Comparison of ENCODE assay signal across 8 mouse cellular contexts in genomic region chr2:135329782-135330545, GRCm38 (mm10).
A peak's percentile ranks its signal among the peaks of the same experiment; 100 is the strongest.
DNase-seq lines count a peak whose midpoint lies in the region; ATAC-seq lines count a peak whose summit lies in the region.

No protein-coding gene starts in this region.

- 12% methylated on average over 14 of the region's 14 CpGs for WGBS in intestine, embryonic 16.5 days
- 10% methylated on average over 14 of the region's 14 CpGs for WGBS in midbrain, embryonic 13.5 days

- H3K4me1 ChIP-seq in intestine, embryonic 16.5 days (ENCODE audit: control insufficient read depth, insufficient read depth, low read length) = no peaks in the 10 kb centered on the region
- peaks cover 7% of the 10 kb centered on the region; the same call in 1 of the 2 replicates for H3K4me1 ChIP-seq in midbrain, embryonic 13.5 days (replicated peaks)

- peak; percentile 69 for ATAC-seq in intestine, embryonic 16.5 days
- ATAC-seq in midbrain, embryonic 13.5 days = peak; percentile 82

- no peaks in the 10 kb centered on the region for H3K36me3 ChIP-seq in intestine, embryonic 16.5 days (ENCODE audit: control insufficient read depth, insufficient read depth, low read length)
- H3K36me3 ChIP-seq in midbrain, embryonic 13.5 days = no peaks in the 10 kb centered on the region

- no peak overlapping the region for H3K9ac ChIP-seq in intestine, embryonic 16.5 days (ENCODE audit: low read depth, low read length)
- H3K9ac ChIP-seq in midbrain, embryonic 13.5 days (replicated peaks) = no peak overlapping the region

- H3K4me3 ChIP-seq in intestine, embryonic 16.5 days (ENCODE audit: low read length) = peak overlapping the region; percentile 3; the same call in 1 of the 2 replicates
- peak overlapping the region; percentile 25 for H3K4me3 ChIP-seq in midbrain, embryonic 13.5 days (replicated peaks)

- no peaks in the 10 kb centered on the region for H3K9me3 ChIP-seq in intestine, embryonic 16.5 days (ENCODE audit: control insufficient read depth, low read length)
- no peaks in the 10 kb centered on the region for H3K9me3 ChIP-seq in midbrain, embryonic 13.5 days

- peak overlapping the region; percentile 29; the same call in 1 of the 2 replicates for H3K4me2 ChIP-seq in intestine, embryonic 16.5 days (ENCODE audit: low read depth, low read length)
- peak overlapping the region; percentile 51 for H3K4me2 ChIP-seq in midbrain, embryonic 13.5 days (replicated peaks)

- H3K27me3 ChIP-seq in intestine, embryonic 16.5 days (replicated peaks; ENCODE audit: control insufficient read depth, insufficient read depth, low read length) = 0 out of 2 replicates have a peak, but pooled peaks cover 4% of the 10 kb centered on the region
- peaks cover 8% of the 10 kb centered on the region for H3K27me3 ChIP-seq in midbrain, embryonic 13.5 days

- no peak overlapping the region for H3K27ac ChIP-seq in intestine, embryonic 16.5 days (ENCODE audit: low read length)
- H3K27ac ChIP-seq in midbrain, embryonic 13.5 days = no peak overlapping the region

- peak; percentile 64 for DNase-seq in 416B (ENCODE audit: low read depth)
- DNase-seq in MEL-GATA-1-ER (ENCODE audit: extremely low read depth, low read depth) = peak; percentile 13
- peak; percentile 73 to 77 for DNase-seq in cerebellum, postnatal 14 days
- peak; percentile 35 to 78 for DNase-seq in frontal cortex, postnatal 36 days (ENCODE audit: low spot score in 2 of 2)
- DNase-seq in left cerebral cortex, postnatal 10 days (ENCODE audit: extremely low spot score in 1 of 2, low spot score in 2 of 2) = peak; percentile 23 to 76
- peak; percentile 9 for DNase-seq in thymus, postnatal 4 days

- intact Hi-C loops in left cerebral cortex, postnatal 10 days (cut with DNase I) = loop anchor here (2.0 to 10.0 kb wide), 5 partner anchors 335 to 783 kb away; partner anchors contain the start of gene Plcb1

Comparison
In these comparisons a context has a peak if more than half of its experiments do, and no peak if none do; other contexts are left out.
1. DNase-seq: peak in every context shown above with its lines; median percentile 75 in cerebellum, postnatal 14 days; 64 in 416B; 56 in frontal cortex, postnatal 36 days; 50 in left cerebral cortex, postnatal 10 days; 13 in MEL-GATA-1-ER; 9 in thymus, postnatal 4 days.